Mouse (Mus musculus) fat pad, adult 2 months (tissue): ENCODE measurements around the gene Zfp445.

Experiments
- DNase-seq: peaks from one replicate; pipeline ENCODE4 v3.0.0-alpha.2; 2011; ENCODE audit warnings: low read depth, low spot score; ENCODE audit errors: extremely low read depth

Zfp445 gene

GRCm38 (mm10) chr9:122836790-122837189 is 29.0 kb downstream of the Zfp445 start:
- DNase-seq: no peak

DNA sequence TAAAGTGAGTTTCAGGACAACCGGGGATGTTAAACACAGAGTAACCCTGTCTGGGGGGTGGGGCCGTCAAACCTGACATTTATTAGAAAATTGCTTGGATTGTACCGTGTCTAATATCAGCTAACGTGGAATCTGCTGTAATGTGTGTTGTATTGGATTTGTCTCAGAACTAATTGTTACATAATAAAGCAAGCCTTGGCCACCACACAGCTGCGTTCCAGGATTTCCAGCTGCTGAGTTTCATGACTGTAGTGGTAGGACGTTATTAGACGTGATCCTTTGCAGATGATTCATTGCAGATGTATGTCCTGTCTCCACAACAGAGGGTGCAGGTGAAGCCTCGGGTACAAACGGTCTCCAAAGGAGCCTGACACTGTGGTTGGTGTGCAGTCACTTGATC is 29.7 kb downstream of the Zfp445 start:
- DNase-seq: no peak

- DNase-seq: no peak
These were observed 35.9 kb downstream of the Zfp445 start for GRCm38 (mm10) chr9:122829826-122830380.

DNA sequence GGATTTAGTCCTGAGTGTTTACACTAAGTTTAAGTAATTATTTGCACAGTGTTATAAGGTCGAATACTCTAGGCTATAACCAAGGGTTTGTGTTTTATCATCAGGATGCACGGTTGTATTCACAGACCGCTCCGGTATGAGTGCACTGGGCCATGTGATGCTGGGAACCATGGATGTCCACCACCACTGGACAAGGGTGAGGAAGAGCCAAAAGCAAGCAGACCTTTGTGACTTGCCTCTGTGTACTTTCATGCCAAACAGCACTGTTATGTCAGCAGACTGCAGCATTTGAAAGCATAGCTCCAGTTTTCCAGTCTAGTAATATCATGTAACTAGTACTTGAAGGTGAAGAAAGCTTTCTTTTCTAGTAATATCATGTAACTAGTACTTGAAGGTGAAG is 39.1 kb downstream of the Zfp445 start:
- DNase-seq: no peak

- no peak for DNase-seq
These were observed 42.3 kb downstream of the Zfp445 start for GRCm38 (mm10) chr9:122823374-122824017.

DNA sequence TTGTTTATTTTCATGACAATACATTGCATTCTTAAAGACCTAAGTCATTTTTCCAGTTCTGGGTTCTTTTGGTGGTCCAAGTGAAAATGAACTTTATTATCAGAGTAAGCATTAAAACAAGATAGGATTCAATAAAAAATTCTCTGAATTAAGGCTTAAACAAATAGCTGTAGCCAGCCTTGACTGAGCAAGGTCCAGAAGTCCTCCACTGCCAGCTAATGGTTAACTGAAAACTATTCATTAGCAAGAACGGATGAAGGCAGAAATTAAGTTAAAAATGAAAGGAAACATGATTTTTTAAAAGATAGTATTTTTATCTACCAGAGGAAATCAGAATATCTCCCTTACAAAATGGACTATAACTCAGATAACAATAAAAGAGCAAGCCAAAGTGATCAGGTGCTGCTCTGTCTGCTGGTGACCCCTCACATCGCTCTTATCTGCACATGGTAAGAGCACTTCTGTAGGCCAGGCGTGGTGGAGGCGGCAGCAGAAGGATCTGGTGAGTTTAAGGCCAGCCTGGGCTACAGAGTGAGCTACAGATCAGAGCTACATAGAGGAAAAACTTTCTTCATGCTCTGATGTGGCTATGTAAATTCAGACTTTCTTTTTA is 50.5 kb downstream of the Zfp445 start:
- no peak for DNase-seq

DNA sequence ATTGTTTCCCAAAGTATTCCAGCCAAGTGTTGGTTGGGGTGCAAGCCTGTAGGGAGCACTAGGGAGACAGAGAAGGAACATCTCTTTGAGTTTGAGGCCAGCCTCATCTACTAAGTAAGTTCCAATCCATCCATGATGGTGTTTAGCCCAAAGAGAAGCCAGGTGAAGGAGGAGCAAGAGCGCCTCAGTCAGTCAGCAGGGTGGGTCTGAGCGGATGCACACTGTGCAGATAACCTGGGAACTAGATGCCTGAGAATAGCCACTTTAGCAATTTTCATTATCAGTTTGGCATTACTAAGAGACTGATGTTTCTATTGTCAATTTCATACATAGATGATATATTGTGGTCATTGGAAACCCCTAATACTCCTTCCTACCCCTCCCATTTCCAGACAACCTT is 51.0 kb downstream of the Zfp445 start:
- DNase-seq: no peak

GRCm38 (mm10) chr9:122812386-122812785 is 53.4 kb downstream of the Zfp445 start:
- DNase-seq: no peak

DNA sequence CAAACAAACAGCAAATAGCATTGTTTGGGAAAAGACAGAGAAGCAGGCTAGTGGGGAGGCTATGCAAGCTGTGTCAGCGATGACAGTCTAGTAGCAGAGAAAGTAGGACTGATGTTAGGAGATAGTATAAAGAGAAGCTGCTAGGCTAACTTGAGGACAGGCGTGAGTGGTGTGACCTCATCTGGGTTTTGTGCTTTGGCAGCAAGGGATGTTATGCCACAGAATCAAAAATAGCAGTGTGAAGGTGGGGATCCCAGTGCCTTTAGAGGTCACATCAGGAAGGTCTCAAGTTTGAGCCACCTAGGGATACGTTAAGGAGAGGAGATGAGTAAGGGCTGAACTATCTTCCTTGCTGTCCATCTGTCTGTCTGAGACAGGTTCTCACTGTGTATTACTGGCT is 55.6 kb downstream of the Zfp445 start:
- no peak for DNase-seq

DNA sequence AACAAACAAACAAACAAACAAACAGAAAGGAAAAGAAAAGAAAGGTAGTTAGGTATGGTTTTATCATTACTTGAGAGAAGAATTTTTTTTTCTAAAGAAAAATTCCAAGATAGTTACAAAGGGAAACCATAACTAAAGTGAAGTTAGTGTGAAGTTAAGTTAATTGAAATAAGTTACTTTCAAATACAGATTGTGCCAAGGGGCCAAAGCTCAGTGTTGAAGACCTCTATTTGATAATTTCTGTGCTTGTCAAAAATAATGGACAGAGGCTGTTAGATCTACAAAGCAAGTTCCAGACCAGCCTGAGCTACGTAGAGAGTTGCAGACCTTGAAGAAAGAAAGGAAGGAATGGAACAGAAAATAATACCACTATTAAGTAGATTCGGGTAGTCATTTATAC is 58.6 kb downstream of the Zfp445 start:
- DNase-seq: no peak

DNA sequence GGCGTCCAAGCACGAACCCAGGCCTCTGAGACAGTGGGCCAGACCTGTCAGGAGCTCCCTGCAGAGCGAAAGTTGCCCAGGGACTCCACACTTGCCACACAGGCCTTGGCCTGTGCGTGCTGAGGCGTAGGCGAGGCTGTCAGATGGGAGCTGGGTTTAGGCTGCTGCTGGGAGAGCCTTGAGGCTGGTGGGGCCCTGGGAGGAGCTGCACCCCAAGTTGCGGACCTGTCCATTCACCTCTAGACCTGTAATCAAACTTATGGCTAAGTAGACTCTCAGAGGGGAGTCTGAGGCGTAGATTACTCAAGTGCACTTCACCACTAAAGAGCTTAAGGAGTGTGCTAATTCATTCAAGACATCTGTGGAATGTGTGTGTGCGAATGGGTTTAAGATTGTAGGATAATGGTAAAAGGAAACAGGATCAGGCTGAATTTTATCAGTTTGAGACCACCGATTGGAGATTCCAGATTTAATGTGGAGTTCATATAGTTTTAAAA is 59.9 kb downstream of the Zfp445 start:
- DNase-seq: no peak

DNA sequence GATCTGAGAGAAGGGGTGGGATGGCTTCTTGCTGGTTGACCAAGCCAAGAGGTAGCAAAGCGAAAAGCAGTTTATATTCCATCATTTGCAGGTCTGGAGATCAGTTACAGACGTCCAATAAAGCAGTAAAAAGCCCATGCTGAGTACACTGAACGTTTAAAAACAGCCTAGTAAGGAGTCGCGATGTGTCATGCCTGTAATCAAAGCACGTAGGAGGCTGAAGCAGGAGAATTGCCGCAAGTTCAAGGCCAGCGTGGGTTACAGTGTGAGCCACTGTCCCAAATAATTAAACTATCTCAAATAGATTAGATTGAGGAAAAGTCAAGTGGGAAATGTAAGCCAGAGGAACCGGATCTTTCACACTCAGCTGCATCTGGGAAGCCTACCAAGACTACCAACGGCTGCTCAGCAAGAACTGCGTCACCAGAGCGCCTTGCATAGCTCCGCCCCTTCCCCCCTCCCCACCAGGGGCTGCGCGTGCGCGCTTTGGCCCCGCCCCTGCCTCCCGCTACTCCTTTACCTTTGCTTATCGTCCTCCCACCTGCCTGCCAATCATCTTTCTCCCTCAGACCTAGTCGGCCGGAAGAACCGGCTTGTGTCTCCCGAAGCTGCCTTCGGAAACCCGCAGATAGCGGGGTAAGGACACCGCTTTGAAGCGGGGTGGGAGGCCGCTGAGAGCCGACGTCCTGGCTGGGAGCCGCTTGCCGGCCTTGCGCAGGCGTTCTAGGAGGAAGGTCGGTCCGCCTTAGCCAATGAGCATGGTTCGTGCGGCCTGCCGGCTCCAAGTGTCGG is 60.6 kb downstream of the Zfp445 start, which contains the start of gene Tcaim:
Gene Tcaim (plus strand): TSS at position 487 of the 792 bp plus-strand sequence.
- DNase-seq: peak; percentile 61
